Mouse (Mus musculus) CH12.LX (cell line): ENCODE measurements around the gene Ugt1a6a. TPM values are rescaled to one million over a fixed set of nuclear protein-coding genes. Genes with fewer than 3 reads are reported as not detected.
"Not testable (repeated sequence)": the region's sequence is repeated elsewhere in the genome, so short reads cannot be mapped to it uniquely, and the experiment has no call there.

Experiments used
- DNase-seq: peaks from one replicate; pipeline ENCODE4 v3.0.0-alpha.2; 2013; ENCODE audit errors: extremely low read depth
- H3K27ac ChIP-seq: 2 replicates; pipeline ENCODE4 v1.5.1; 2012; ENCODE audit warnings: low read depth, mild to moderate bottlenecking, control low read depth, moderate library complexity; ENCODE audit not compliant: insufficient read depth
- H3K27me3 ChIP-seq: replicated peaks from 2 replicates; pipeline ENCODE3; 2012; ENCODE audit warnings: inconsistent platforms
- H3K36me3 ChIP-seq, 2 experiments: replicated peaks in 1 of 2; 2 replicates each; pipeline versions ENCODE3 to v1.6.1; 2012; ENCODE audit warnings: inconsistent platforms in 1 of 2, low read length in 1 of 2, mild to moderate bottlenecking in 1 of 2, mixed read lengths in 1 of 2, moderate library complexity in 1 of 2; ENCODE audit not compliant: control insufficient read depth in 1 of 2, insufficient read depth in 1 of 2
- H3K4me1 ChIP-seq, 2 experiments: 2 replicates each; pipeline ENCODE4 v1.6.1; 2012; ENCODE audit warnings: inconsistent platforms in 1 of 2, moderate library complexity in 1 of 2; ENCODE audit not compliant: insufficient read depth in 2 of 2, control insufficient read depth in 1 of 2
- H3K4me2 ChIP-seq: 2 replicates; pipeline ENCODE4 v1.6.1; 2012; ENCODE audit warnings: low read depth, mild to moderate bottlenecking, control low read depth; ENCODE audit not compliant: poor library complexity, insufficient read depth, severe bottlenecking
- H3K4me3 ChIP-seq, 3 experiments: fragments of 150-350 bp in 1 of 3; sonication (generic) in 1 of 3; replicated peaks in 1 of 3; 2 replicates each; pipeline versions ENCODE3 to v1.5.1; 2011 to 2012; ENCODE audit warnings: low read depth in 2 of 3, low read length in 2 of 3, mild to moderate bottlenecking in 2 of 3, moderate library complexity in 2 of 3, control low read depth in 1 of 3, improper control_type of control experiment in 1 of 3, inconsistent platforms in 1 of 3, mixed read lengths in 1 of 3; ENCODE audit not compliant: poor library complexity in 1 of 3
- H3K79me2 ChIP-seq: replicated peaks from 2 replicates; pipeline ENCODE4 v1.6.1; 2012; ENCODE audit warnings: mild to moderate bottlenecking, moderate library complexity; ENCODE audit not compliant: control insufficient read depth, poor library complexity, insufficient read depth, severe bottlenecking; ENCODE audit errors: extremely low read depth
- H3K9ac ChIP-seq: 2 replicates; pipeline ENCODE4 v1.6.1; 2012; ENCODE audit warnings: low read depth, mild to moderate bottlenecking, control low read depth, moderate library complexity; ENCODE audit not compliant: insufficient read depth
- H3K9me3 ChIP-seq: replicated peaks from 2 replicates; pipeline ENCODE3; 2012; ENCODE audit warnings: low read length, inconsistent platforms, mixed read lengths
- BHLHE40 ChIP-seq: IDR thresholded peaks from 2 replicates; pipeline ENCODE4 v1.6.1; 2011; ENCODE audit warnings: mild to moderate bottlenecking, low read depth, low read length, improper control_type of control experiment
- CHD1 ChIP-seq: IDR thresholded peaks from 2 replicates; pipeline ENCODE4 v1.6.1; 2012; ENCODE audit warnings: low read depth, low read length, improper control_type of control experiment, inconsistent platforms
- CTCF ChIP-seq, 2 experiments: IDR thresholded peaks in 1 of 2; conservative IDR thresholded peaks in 1 of 2; 2 replicates each; pipeline ENCODE4 v1.5.1; 2011 to 2012; ENCODE audit warnings: low read depth in 2 of 2, low read length in 2 of 2, improper control_type of control experiment in 1 of 2, inconsistent platforms in 1 of 2, mild to moderate bottlenecking in 1 of 2, moderate library complexity in 1 of 2
- EP300 ChIP-seq: IDR thresholded peaks from 2 replicates; pipeline ENCODE4 v1.6.1; 2011; ENCODE audit warnings: low read length, improper control_type of control experiment
- ETS1 ChIP-seq: conservative IDR thresholded peaks from 2 replicates; pipeline ENCODE4 v1.6.1; 2012; ENCODE audit warnings: low read depth, mild to moderate bottlenecking, inconsistent platforms, low read length, improper control_type of control experiment, moderate library complexity
- HCFC1 ChIP-seq: IDR thresholded peaks from 2 replicates; pipeline ENCODE4 v1.6.1; 2012; ENCODE audit warnings: low read depth, mild to moderate bottlenecking, inconsistent platforms, low read length, improper control_type of control experiment
- MAX ChIP-seq: IDR thresholded peaks from 2 replicates; pipeline ENCODE4 v1.6.1; 2011; ENCODE audit warnings: low read length, improper control_type of control experiment
- MEF2A ChIP-seq: IDR thresholded peaks from 2 replicates; pipeline ENCODE4 v1.6.1; 2014; ENCODE audit warnings: low read depth, mild to moderate bottlenecking, inconsistent platforms, low read length, improper control_type of control experiment, borderline replicate concordance
- MYC ChIP-seq: IDR thresholded peaks from 2 replicates; pipeline ENCODE4 v1.6.1; 2011; ENCODE audit warnings: low read depth, mild to moderate bottlenecking, improper control_type of control experiment, low read length
- PAX5 ChIP-seq: IDR thresholded peaks from 2 replicates; pipeline ENCODE4 v1.6.1; 2012; ENCODE audit warnings: low read length, inconsistent platforms, mixed read lengths
- POLR2A ChIP-seq: IDR thresholded peaks from 2 replicates; pipeline ENCODE4 v1.6.1; 2011; ENCODE audit warnings: low read depth, mild to moderate bottlenecking, improper control_type of control experiment, low read length
- SMC3 ChIP-seq: IDR thresholded peaks from 2 replicates; pipeline ENCODE4 v1.6.1; 2011; ENCODE audit warnings: low read depth, low read length, improper control_type of control experiment
- USF1 ChIP-seq: IDR thresholded peaks from 2 replicates; pipeline ENCODE4 v1.6.1; 2014; ENCODE audit warnings: low read depth, mild to moderate bottlenecking, inconsistent platforms, low read length, improper control_type of control experiment
- ZC3H11A ChIP-seq: IDR thresholded peaks from 2 replicates; pipeline ENCODE4 v1.6.1; 2012; ENCODE audit warnings: low read depth, mild to moderate bottlenecking, inconsistent platforms, low read length, improper control_type of control experiment
- ZKSCAN1 ChIP-seq: IDR thresholded peaks from 2 replicates; pipeline ENCODE4 v1.6.1; 2012; ENCODE audit warnings: low read depth, inconsistent platforms, low read length, improper control_type of control experiment, borderline replicate concordance
- ZNF384 ChIP-seq: IDR thresholded peaks from 2 replicates; pipeline ENCODE4 v1.6.1; 2012; ENCODE audit warnings: low read depth, low read length, improper control_type of control experiment, inconsistent platforms
- dilution Hi-C: fragments of 300-500 bp; cut with MboI; formaldehyde crosslinking; loops from 2 replicates; pipeline ENCODE4 v1.14.3; 2020; ENCODE audit warnings: low sequenced_read_pairs; ENCODE audit not compliant: extremely low pct_unique_long_range_greater_than_20kb, extremely low pct_ligation_motif_present
- in situ Hi-C: fragments of 300-500 bp; cut with MboI; formaldehyde crosslinking; loops from 3 replicates; pipeline ENCODE4 v1.14.3; 2019; ENCODE audit warnings: low sequenced_read_pairs, low pct_ligation_motif_present, low pct_unique_long_range_greater_than_20kb, mixed read lengths
- polyA plus RNA-seq: library from polyadenylated mRNA; unstranded; fragments of >175 nt; gene quantifications from 2 replicates; pipeline ENCODE4 v1.2.1, GENCODE M21; 2012; ENCODE audit warnings: low read depth; ENCODE audit not compliant: insufficient read length
- total RNA-seq, 2 experiments: library from RNA; depleted of rRNA; stranded (reverse); fragments of 300-350 nt in 1 of 2; fragments of >200 nt in 1 of 2; gene quantifications; 2 replicates each; pipeline ENCODE4 v1.2.3; 2012 to 2014

Gene Ugt1a6a
- total and polyA plus RNA-seq, 3 experiments = 0.19 to 0.43 (median 0.30) TPM

DNA sequence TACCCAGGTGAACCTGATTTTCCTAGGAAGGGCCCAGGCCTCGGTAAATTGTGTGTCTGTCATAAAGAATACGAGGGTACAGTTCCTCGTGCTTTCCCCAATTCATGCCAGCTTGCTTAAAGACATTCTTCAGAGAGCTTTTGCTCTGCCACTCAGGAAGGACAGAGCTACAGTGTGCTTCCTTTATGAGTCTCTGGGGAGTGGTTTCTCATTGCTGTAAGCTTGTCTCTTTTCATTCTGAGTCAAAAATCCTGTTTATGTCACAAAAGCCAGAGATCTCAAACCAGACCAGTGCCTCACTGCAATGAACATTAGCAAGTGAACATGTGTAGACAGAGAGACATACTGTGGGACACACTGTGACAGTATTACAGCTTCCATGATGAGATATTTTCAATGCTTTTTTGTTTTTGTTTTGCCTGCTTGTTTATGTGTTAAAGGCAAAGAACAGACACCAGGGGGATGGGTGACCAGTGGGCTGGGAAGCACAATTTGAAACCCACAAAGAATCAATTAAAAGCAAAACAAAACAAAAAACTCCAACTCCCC lies 627 bp upstream of the Ugt1a6a start (continued):
- TF ChIP-seq BHLHE40 (peak; percentile 44; the same call in 1 of the 2 replicates), ETS1 (peak; percentile 63)

DNA sequence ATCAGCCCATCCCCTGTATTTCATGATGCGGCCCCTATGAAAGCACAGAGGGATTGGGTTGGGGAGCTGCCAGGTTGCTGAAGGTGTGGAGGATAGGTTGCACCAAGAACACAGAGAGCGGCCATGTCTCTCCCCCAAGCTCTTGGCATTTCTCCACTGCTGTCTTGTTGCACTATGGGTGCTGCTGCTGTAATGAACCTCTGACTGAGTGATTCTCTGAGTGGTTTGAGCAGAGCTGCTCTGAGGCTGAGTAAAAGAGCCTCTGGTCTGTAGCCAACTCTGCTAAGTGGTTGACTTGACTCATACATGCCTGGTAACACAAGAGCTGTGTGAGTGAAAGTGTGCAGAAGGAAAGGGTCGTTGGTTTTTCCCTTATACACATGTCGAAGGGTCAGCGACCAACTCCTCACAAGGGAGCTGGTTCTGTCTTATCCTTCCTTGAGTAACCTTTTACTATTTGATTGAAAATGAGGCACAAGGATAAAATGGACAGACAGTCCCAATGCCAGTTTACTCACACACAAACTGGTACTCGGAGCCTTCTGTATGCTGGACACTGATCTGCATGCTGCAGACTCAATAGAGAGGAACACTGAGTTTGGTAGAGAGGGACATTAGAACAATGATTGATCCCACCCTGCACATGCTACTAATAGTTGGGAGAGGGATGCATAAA lies 758 bp downstream of the Ugt1a6a start:
- H3K27ac ChIP-seq, dilution Hi-C loops: not testable (repeated sequence)

DNA sequence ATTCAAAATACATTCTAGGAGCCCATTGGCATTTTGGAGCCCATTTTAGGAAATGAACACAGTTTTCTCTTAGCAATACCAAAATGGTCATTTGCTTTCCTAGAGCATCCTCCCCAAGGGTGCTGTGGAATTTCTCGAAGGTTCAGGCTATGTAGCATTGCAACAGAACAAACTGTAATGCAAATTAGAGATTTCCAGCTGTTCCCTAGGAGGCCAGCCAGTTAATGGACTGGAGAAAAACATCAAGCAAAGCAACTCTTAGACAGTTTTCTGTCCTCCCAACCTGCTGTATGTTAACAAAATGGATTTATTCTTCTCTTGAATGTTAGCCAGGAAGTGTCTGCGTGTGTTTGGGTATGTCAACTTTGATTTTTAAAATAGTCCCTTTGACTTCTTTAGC lies 2.0 kb downstream of the Ugt1a6a start:
- no peak for TF ChIP-seq SMC3
- no peak for TF ChIP-seq PAX5
- no peak for TF ChIP-seq POLR2A
- no peak for TF ChIP-seq ZC3H11A
- TF ChIP-seq CTCF (conservative IDR thresholded peaks at IDR 0.05 in 1 of 2, IDR thresholded peaks at IDR 0.05 in 1 of 2; ENCODE audit: low read depth in 2 of 2, low read length in 2 of 2) = no peak
- TF ChIP-seq USF1 = no peak
- no peak for TF ChIP-seq MAX
- no peak for TF ChIP-seq EP300
- TF ChIP-seq ZKSCAN1 = no peak
- no peak for TF ChIP-seq HCFC1
- no peak for TF ChIP-seq MEF2A
- no peak for TF ChIP-seq BHLHE40
- TF ChIP-seq MYC = no peak
- no peak for TF ChIP-seq CHD1
- TF ChIP-seq ZNF384 = no peak
- in situ Hi-C loops = loop anchor here (10.0 kb wide), 1 partner anchor 148 kb away; no protein-coding TSS in a partner anchor

More for the DNA sequence above, 758 bp downstream of the Ugt1a6a start:
- H3K4me3 ChIP-seq, DNase-seq, H3K4me2 ChIP-seq, H3K27me3 ChIP-seq, H3K36me3 ChIP-seq, H3K9ac ChIP-seq, H3K79me2 ChIP-seq, H3K9me3 ChIP-seq: not testable (repeated sequence)
- in situ Hi-C loops = loop anchor here (10.0 kb wide), 1 partner anchor 149 kb away; no protein-coding TSS in a partner anchor
- H3K4me1 ChIP-seq = peaks cover 0 to 31% of the 10 kb centered on the region in 2 experiments; a peak in 3 of 4 replicates

More for the DNA sequence above, 2.0 kb downstream of the Ugt1a6a start:
- no peaks in the 10 kb centered on the region for H3K9me3 ChIP-seq
- H3K4me3 ChIP-seq = no peak overlapping the region
- no peaks in the 10 kb centered on the region for H3K36me3 ChIP-seq
- no peaks in the 10 kb centered on the region for H3K79me2 ChIP-seq
- H3K9ac ChIP-seq = no peak overlapping the region
- no peak overlapping the region for H3K27ac ChIP-seq
- no peak for DNase-seq
- dilution Hi-C loops = no loop called here
- no peaks in the 10 kb centered on the region for H3K27me3 ChIP-seq
- H3K4me2 ChIP-seq = no peak overlapping the region
- peaks cover 0 to 35% of the 10 kb centered on the region in 2 experiments; a peak in 3 of 4 replicates for H3K4me1 ChIP-seq
